Mouse (Mus musculus) midbrain, embryonic 14.5 days (tissue): ENCODE data around the gene Arhgap42. TPM values are rescaled to one million over a fixed set of nuclear protein-coding genes. Genes with fewer than 3 reads are reported as not detected.

Experiments used
- ATAC-seq: fragments of 200-750 bp; cut with Nextera tagmentation; 2 replicates; pipeline ENCODE4 v1.8.0; 2017; ENCODE audit warnings: moderate number of reproducible peaks, moderate library complexity; ENCODE audit not compliant: low FRiP score, low TSS enrichment
- DNase-seq: peaks from one replicate; pipeline ENCODE4 v3.0.0-alpha.2; 2015
- H3K27ac ChIP-seq: fragments of 300-500 bp; sonication (generic); replicated peaks from 2 replicates; pipeline ENCODE4 v1.5.1; 2014; ENCODE audit warnings: mild to moderate bottlenecking, low read depth, low read length, moderate library complexity
- H3K27me3 ChIP-seq: fragments of 300-500 bp; sonication (generic); 2 replicates; pipeline ENCODE4 v1.6.1; 2014; ENCODE audit warnings: low read length, control low read depth, mixed read lengths; ENCODE audit not compliant: control insufficient read depth, insufficient read depth
- H3K36me3 ChIP-seq: fragments of 300-500 bp; sonication (generic); 2 replicates; pipeline ENCODE4 v1.6.1; 2014; ENCODE audit warnings: low read length, control low read depth; ENCODE audit not compliant: control insufficient read depth, insufficient read depth
- H3K4me1 ChIP-seq: fragments of 300-500 bp; sonication (generic); 2 replicates; pipeline ENCODE4 v1.6.1; 2014; ENCODE audit warnings: mild to moderate bottlenecking, antibody characterized with exemption, low read length, control low read depth; ENCODE audit not compliant: control insufficient read depth, insufficient read depth
- H3K4me2 ChIP-seq: fragments of 300-500 bp; sonication (generic); 2 replicates; pipeline ENCODE4 v1.6.1; 2014; ENCODE audit warnings: mild to moderate bottlenecking, low read length, moderate library complexity
- H3K4me3 ChIP-seq: fragments of 300-500 bp; sonication (generic); replicated peaks from 2 replicates; pipeline ENCODE4 v1.5.1; 2014; ENCODE audit warnings: low read depth, low read length
- H3K9ac ChIP-seq: fragments of 300-500 bp; sonication (generic); replicated peaks from 2 replicates; pipeline ENCODE4 v1.6.1; 2014; ENCODE audit warnings: mild to moderate bottlenecking, low read length, moderate library complexity
- H3K9me3 ChIP-seq: fragments of 300-500 bp; sonication (generic); 2 replicates; pipeline ENCODE4 v1.6.1; 2016; ENCODE audit warnings: low read length, control low read depth, mixed read lengths; ENCODE audit not compliant: control insufficient read depth
- WGBS: fragments of 180-500 bp; shearing (Covaris S2); extraction: QIAGEN DNeasy Blood & Tissue Kit; methylation state at CpG from one replicate; pipeline ENCODE4 v1.1.7; 2014; 5-methylcytosine and 5-hydroxymethylcytosine counted together
- polyA plus RNA-seq: library from polyadenylated mRNA; unstranded; fragments of >200 nt; fragmentation: Nextera tagmentation; extraction: Ambion mirVana; gene quantifications from 2 replicates; pipeline ENCODE4 v1.2.1, GENCODE M21; 2014

Gene Arhgap42
- polyA plus RNA-seq, 1 experiment from 2014 or later, result 16.8 TPM

DNA sequence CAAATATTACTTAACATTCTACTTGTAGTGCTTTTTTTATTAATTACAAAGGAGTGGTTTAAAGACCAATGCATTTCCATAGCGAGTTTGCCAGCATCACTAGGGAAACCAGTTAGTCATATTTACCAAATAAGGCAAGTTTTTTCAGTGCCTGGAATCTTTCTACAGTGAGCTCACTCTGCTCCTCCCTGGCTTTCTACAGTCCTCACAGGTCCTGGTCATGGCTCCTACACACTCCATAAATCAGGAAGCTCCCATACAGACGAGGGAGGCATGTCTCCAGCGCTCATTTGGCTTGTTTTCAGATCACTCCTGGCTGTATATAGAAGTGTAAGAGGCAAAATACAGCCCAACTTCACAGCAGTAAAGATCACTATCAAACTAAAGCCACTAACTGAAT, 134.1 kb downstream of the Arhgap42 start:
- no peaks in the 10 kb centered on the region for H3K36me3 ChIP-seq
- H3K4me1 ChIP-seq, result no peaks in the 10 kb centered on the region
- no peak overlapping the region for H3K4me2 ChIP-seq
- H3K27ac ChIP-seq, result no peak overlapping the region
- H3K9ac ChIP-seq, result no peak overlapping the region
- H3K4me3 ChIP-seq, result no peak overlapping the region
- ATAC-seq, result no peak
- WGBS, result 88% methylated on average over 3 of the region's 3 CpGs
- no peaks in the 10 kb centered on the region for H3K9me3 ChIP-seq
- H3K27me3 ChIP-seq, result no peaks in the 10 kb centered on the region
- no peak for DNase-seq

DNA sequence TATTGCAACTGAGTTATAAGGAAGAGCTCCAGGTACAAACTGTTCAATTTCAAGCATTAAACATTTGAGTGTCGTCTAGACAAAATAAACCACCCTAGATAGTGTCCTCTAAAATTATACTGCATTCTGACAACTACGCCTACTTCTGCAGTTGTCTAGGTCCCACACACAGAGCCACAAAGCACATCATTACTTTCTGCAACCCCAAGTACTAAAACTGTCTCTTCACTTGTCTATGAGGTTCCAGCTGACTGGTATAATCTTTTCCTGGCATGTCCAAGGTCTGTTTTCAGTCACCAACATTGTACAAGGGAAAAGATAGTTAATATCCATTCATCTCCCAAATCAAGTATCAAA, 136.8 kb downstream of the Arhgap42 start:
- no peak for ATAC-seq
- Histone ChIP-seq H3K27ac (no peak overlapping the region), H3K4me1 (no peaks in the 10 kb centered on the region), H3K9me3 (no peaks in the 10 kb centered on the region), H3K36me3 (no peaks in the 10 kb centered on the region), H3K4me3 (no peak overlapping the region), H3K9ac (no peak overlapping the region), H3K27me3 (no peaks in the 10 kb centered on the region), H3K4me2 (no peak overlapping the region)
- DNase-seq, result no peak
- WGBS, result 93% methylated on average over 2 of the region's 2 CpGs

DNA sequence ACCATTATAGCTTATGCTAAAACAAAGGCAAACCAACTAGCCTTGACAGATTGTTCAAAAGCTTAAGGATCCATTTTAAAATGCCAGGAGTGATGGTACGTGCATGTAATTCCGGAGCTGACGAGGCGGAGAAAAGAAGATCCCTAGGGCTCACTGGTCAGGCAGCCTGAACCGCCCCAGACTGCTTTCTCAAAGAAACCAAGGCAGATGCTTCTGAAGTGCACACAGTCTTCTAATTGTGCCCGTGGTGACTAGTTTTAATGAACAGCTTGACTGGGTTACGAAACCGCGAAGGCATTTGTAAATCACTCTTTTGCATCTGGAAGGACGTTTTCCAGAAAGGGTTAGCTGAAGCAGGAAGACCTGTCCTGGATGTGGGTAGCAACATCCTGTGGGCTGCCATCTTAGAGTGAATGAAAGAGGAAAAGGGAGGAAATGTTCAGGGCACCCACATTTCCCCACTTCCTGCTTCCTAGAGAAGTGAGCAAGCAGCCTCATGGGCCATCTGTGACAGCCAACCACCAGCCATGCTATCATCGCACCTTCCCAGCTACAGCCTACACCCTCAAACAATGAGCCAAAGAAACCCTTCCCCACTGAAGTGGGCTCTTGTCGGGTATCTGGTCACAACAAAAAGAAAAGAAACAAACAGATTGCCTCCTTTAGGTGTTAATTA, 137.3 kb downstream of the Arhgap42 start:
- ATAC-seq (no peak), DNase-seq (no peak)
- no peaks in the 10 kb centered on the region for H3K4me1 ChIP-seq
- no peak overlapping the region for H3K4me3 ChIP-seq
- H3K4me2 ChIP-seq, result no peak overlapping the region
- no peaks in the 10 kb centered on the region for H3K9me3 ChIP-seq
- no peak overlapping the region for H3K27ac ChIP-seq
- no peaks in the 10 kb centered on the region for H3K27me3 ChIP-seq
- H3K9ac ChIP-seq, result no peak overlapping the region
- no peaks in the 10 kb centered on the region for H3K36me3 ChIP-seq
- 65% methylated on average over 12 of the region's 12 CpGs for WGBS

DNA sequence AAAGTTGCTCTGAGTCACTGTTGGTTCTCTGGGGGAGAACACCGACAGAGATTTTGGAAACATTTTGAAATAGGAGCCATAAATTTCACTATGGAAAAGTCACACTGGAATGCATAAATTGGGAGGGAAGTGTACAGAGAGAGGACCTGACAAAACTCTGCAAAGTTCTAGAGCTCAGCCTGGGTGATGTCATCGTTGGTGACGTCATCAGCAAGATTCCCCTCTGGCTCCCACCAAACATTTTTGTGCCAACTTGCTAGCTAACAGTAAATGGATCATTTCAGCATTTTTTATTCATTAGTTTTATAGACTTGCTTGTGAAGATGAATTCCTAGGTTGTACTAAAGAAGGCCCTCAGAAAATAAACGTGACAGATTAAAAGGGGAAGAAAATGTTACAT, 137.8 kb downstream of the Arhgap42 start:
- Histone ChIP-seq H3K9me3 (no peaks in the 10 kb centered on the region), H3K27ac (no peak overlapping the region), H3K4me3 (no peak overlapping the region), H3K9ac (no peak overlapping the region), H3K36me3 (no peaks in the 10 kb centered on the region), H3K4me2 (no peak overlapping the region), H3K27me3 (no peaks in the 10 kb centered on the region), H3K4me1 (no peaks in the 10 kb centered on the region)
- 87% methylated on average over 4 of the region's 4 CpGs for WGBS
- DNase-seq (no peak), ATAC-seq (no peak)

DNA sequence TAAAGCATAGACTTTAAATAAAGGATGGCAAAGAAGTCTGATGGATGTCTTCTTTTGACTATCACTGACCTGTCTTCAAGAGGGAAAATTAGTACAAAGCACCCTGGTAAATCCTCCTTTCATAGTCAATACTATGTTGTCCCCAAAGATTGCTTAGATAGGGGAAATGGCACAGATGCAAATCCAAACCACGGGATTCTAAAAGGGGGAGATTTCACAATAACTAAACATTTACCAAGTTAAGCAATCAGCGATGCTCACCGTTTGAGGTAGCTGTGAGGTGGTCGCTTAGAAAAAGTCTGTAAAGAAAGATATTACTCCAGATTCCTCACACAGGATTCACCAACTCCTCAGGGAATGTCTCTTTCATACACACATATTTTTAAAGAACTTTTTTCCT, 141.1 kb downstream of the Arhgap42 start:
- Histone ChIP-seq H3K4me2 (no peak overlapping the region), H3K4me1 (no peaks in the 10 kb centered on the region), H3K4me3 (no peak overlapping the region), H3K9me3 (no peaks in the 10 kb centered on the region), H3K36me3 (no peaks in the 10 kb centered on the region), H3K27ac (no peak overlapping the region), H3K27me3 (no peaks in the 10 kb centered on the region), H3K9ac (no peak overlapping the region)
- DNase-seq (no peak), ATAC-seq (no peak)
- WGBS, result 93% methylated on average over 4 of the region's 4 CpGs

DNA sequence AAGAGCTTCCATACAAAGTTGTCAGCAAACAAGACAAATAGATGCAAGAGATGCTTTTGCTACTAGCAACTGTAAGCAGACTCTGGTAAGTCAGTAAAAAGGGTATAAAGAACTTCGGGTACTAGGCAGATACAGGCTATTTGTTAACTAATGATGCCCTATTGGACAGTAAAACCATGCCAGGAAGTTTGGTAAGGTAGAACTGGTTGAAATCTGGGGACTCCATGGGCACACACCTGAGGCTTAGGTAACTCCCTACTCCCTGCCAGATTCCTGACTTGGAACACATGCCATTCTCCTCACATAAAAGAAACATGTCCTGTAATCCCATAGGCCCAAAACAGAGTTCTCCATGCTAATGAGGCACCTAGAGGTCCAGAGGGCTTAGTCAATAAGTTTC, 142.1 kb downstream of the Arhgap42 start:
- DNase-seq (no peak), ATAC-seq (no peak)
- Histone ChIP-seq H3K9me3 (no peaks in the 10 kb centered on the region), H3K27me3 (no peaks in the 10 kb centered on the region), H3K4me3 (no peak overlapping the region), H3K9ac (no peak overlapping the region), H3K4me2 (no peak overlapping the region), H3K27ac (no peak overlapping the region), H3K4me1 (no peaks in the 10 kb centered on the region), H3K36me3 (no peaks in the 10 kb centered on the region)
- WGBS, result 95% methylated on average over 1 of the region's 1 CpGs

DNA sequence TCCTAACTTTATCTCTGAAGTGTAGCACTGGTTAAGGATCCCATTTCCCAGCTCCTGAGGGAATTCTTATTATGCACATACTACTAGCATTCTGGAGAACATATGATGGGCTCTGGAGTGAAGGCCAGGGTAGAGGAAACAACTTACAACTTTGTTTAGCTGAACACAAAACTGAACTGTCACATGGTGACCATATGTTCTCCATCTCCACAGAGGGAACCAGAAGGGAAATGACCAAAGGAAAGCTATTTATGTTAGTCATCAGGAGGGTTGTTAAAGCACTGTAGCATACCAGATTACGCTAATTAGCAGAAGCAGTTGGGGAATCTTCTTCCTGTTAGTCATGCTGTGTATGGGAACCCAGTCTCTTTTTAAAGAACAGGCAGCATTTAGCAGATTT, 145.8 kb downstream of the Arhgap42 start:
- Histone ChIP-seq H3K9ac (no peak overlapping the region), H3K27me3 (no peaks in the 10 kb centered on the region), H3K4me1 (no peaks in the 10 kb centered on the region), H3K4me3 (no peak overlapping the region), H3K27ac (no peak overlapping the region), H3K36me3 (no peaks in the 10 kb centered on the region), H3K4me2 (no peak overlapping the region), H3K9me3 (no peaks in the 10 kb centered on the region)
- DNase-seq (no peak), ATAC-seq (no peak)
- WGBS, result 89% methylated on average over 1 of the region's 1 CpGs

DNA sequence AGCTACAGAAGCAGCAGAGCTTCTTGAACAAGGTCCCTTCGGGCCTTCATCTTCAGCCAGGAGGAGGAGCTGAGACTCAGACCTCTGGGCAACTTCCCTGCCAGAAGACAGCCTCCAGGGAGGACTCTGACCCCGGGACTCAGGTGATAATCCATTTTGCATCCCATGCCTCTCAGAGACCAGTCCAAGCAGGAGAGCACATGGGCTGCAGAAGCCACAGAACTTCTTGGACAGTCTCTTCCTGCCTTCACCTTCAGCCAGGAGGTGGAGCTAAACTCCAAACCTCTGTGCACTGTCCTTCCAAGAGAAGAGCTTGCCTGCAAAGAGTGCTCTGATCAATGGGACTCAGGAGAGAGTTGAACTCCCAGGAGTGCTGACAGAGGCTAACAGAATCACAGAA, 155.5 kb downstream of the Arhgap42 start:
- H3K27me3 ChIP-seq, result no peaks in the 10 kb centered on the region
- no peaks in the 10 kb centered on the region for H3K9me3 ChIP-seq
- H3K27ac ChIP-seq, result no peak overlapping the region
- no peak for DNase-seq
- no peaks in the 10 kb centered on the region for H3K36me3 ChIP-seq
- H3K4me2 ChIP-seq, result no peak overlapping the region
- no peaks in the 10 kb centered on the region for H3K4me1 ChIP-seq
- H3K9ac ChIP-seq, result no peak overlapping the region
- no peak overlapping the region for H3K4me3 ChIP-seq
- ATAC-seq, result no peak; the same call in 1 of the 2 replicates
- 78% methylated on average over 2 of the region's 2 CpGs for WGBS

DNA sequence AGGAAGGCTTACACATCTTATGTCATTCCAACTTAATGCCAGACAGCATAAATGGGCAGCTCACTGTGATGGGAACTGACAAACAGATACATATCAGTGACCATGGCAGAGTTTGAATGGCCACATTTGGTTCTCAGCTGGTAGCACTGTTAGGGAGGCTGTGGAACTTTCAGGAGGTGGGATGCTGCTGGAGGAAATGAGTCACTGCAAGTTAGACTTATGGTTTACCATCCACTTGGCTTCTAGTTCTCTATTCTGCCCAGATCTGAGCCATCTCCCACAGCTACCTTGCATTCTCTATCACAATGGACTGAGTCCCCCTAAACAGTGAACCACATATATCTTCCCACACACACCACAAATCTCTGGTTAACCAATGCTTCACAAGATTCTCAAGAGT, 186.0 kb downstream of the Arhgap42 start:
- Histone ChIP-seq H3K4me1 (no peaks in the 10 kb centered on the region), H3K36me3 (no peaks in the 10 kb centered on the region), H3K4me2 (no peak overlapping the region), H3K4me3 (no peak overlapping the region), H3K27me3 (no peaks in the 10 kb centered on the region), H3K9me3 (0 out of 2 replicates have a peak, but pooled peaks cover 4% of the 10 kb centered on the region), H3K9ac (no peak overlapping the region), H3K27ac (no peak overlapping the region)
- ATAC-seq (no peak), DNase-seq (no peak)
